Mouse (Mus musculus) hindbrain, postnatal 0 days (tissue): Measurements from ENCODE around the gene Mrpl38. TPM values are rescaled to one million over a fixed set of nuclear protein-coding genes. Genes with fewer than 3 reads are reported as not detected.

Experiments
- ATAC-seq: fragments of 200-750 bp; cut with Nextera tagmentation; 2 replicates; pipeline ENCODE4 v1.8.0; 2017; ENCODE audit warnings: mild to moderate bottlenecking, moderate TSS enrichment, moderate library complexity
- DNase-seq: peaks from one replicate; pipeline ENCODE4 v3.0.0-alpha.2; 2015; ENCODE audit warnings: low spot score
- H3K27ac ChIP-seq: fragments of 300-500 bp; sonication (generic); 2 replicates; pipeline ENCODE4 v1.5.1; 2014; ENCODE audit warnings: mild to moderate bottlenecking
- H3K27me3 ChIP-seq: fragments of 300-500 bp; sonication (generic); 2 replicates; pipeline ENCODE4 v1.6.1; 2014; ENCODE audit warnings: low read length, mixed read lengths; ENCODE audit not compliant: insufficient read depth
- H3K36me3 ChIP-seq: fragments of 300-500 bp; sonication (generic); 2 replicates; pipeline ENCODE4 v1.6.1; 2014; ENCODE audit warnings: low read length, mixed read lengths; ENCODE audit not compliant: insufficient read depth
- H3K4me1 ChIP-seq: fragments of 300-500 bp; sonication (generic); 2 replicates; pipeline ENCODE4 v1.6.1; 2014; ENCODE audit warnings: antibody characterized with exemption, low read length, mixed read lengths; ENCODE audit not compliant: insufficient read depth
- H3K4me2 ChIP-seq: fragments of 300-500 bp; sonication (generic); 2 replicates; pipeline ENCODE4 v1.6.1; 2014; ENCODE audit warnings: low read depth, mild to moderate bottlenecking, low read length, moderate library complexity, mixed read lengths
- H3K4me3 ChIP-seq: fragments of 300-500 bp; sonication (generic); 2 replicates; pipeline ENCODE4 v1.5.1; 2014; ENCODE audit warnings: low read length
- H3K9ac ChIP-seq: fragments of 300-500 bp; sonication (generic); replicated peaks from 2 replicates; pipeline ENCODE4 v1.6.1; 2014; ENCODE audit warnings: mild to moderate bottlenecking, low read length, moderate library complexity, mixed read lengths
- H3K9me3 ChIP-seq: fragments of 300-500 bp; sonication (generic); 2 replicates; pipeline ENCODE4 v1.6.1; 2016; ENCODE audit warnings: low read length, mixed read lengths
- CTCF ChIP-seq: IDR thresholded peaks from 2 replicates; pipeline ENCODE4 v1.5.1; 2016; ENCODE audit warnings: antibody characterized with exemption, control low read depth, low read depth
- WGBS: fragments of 180-500 bp; shearing (Covaris S2); extraction: QIAGEN DNeasy Blood & Tissue Kit; methylation state at CpG from one replicate; pipeline ENCODE4 v1.1.7; 2014; 5-methylcytosine and 5-hydroxymethylcytosine counted together
- polyA plus RNA-seq: library from polyadenylated mRNA; unstranded; fragments of >200 nt; fragmentation: Nextera tagmentation; extraction: Ambion mirVana; gene quantifications from 2 replicates; pipeline ENCODE4 v1.2.1, GENCODE M21; 2015
- total RNA-seq: library from RNA; depleted of rRNA; stranded (reverse); fragments of >200 nt; gene quantifications from 2 replicates; pipeline ENCODE4 v1.2.3, GENCODE M21; 2014; rRNA removed

Mrpl38 gene
- total RNA-seq (83.9 and 94.0 TPM in 2 replicates), polyA plus RNA-seq (71.9 and 73.3 TPM in 2 replicates)

GRCm38 (mm10) chr11:116138468-116139138 is at the start of gene Mrpl38:
TSS of gene Mrpl38 (minus strand) at chr11:116138868.
- Histone ChIP-seq H3K36me3 (0 out of 2 replicates have a peak, but pooled peaks cover 8% of the 10 kb centered on the region), H3K4me2 (peak within 1 kb of the TSS; percentile 79), H3K4me1 (no peaks in the 10 kb centered on the region), H3K4me3 (peak within 1 kb of the TSS; percentile 86), H3K9me3 (no peaks in the 10 kb centered on the region), H3K27me3 (no peaks in the 10 kb centered on the region), H3K9ac (peak within 1 kb of the TSS; percentile 75), H3K27ac (peak within 1 kb of the TSS; percentile 69)
- peak; percentile 96 for DNase-seq
- peak; percentile 97 for ATAC-seq
- TF ChIP-seq CTCF = peak; percentile 79
- under 1% methylated on average over 59 of the region's 60 CpGs for WGBS

- DNase-seq (peak; percentile 53), ATAC-seq (no peak)
- peak overlapping the region; percentile 75 for H3K27ac ChIP-seq
- H3K9ac ChIP-seq = no peak overlapping the region; the same call in 1 of the 2 replicates
- no peaks in the 10 kb centered on the region for H3K9me3 ChIP-seq
- H3K36me3 ChIP-seq = peaks cover 26% of the 10 kb centered on the region
- H3K4me2 ChIP-seq = no peak overlapping the region
- 23% methylated on average over 11 of the region's 11 CpGs for WGBS
- no peak for TF ChIP-seq CTCF
- no peak overlapping the region for H3K4me3 ChIP-seq
- no peaks in the 10 kb centered on the region for H3K27me3 ChIP-seq
- peaks cover 10% of the 10 kb centered on the region; the same call in 1 of the 2 replicates for H3K4me1 ChIP-seq
Observed at GRCm38 (mm10) chr11:116187226-116187930, 48.7 kb upstream of the Mrpl38 start.

GRCm38 (mm10) chr11:116186360-116186759 is 47.7 kb upstream of the Mrpl38 start:
- TF ChIP-seq CTCF = no peak
- no peak for ATAC-seq
- Histone ChIP-seq H3K9me3 (no peaks in the 10 kb centered on the region), H3K9ac (no peak overlapping the region), H3K4me1 (peaks cover 10% of the 10 kb centered on the region; the same call in 1 of the 2 replicates), H3K4me2 (no peak overlapping the region), H3K27me3 (no peaks in the 10 kb centered on the region), H3K27ac (peak overlapping the region; percentile 54), H3K36me3 (peaks cover 21% of the 10 kb centered on the region), H3K4me3 (no peak overlapping the region)
- no peak for DNase-seq
- WGBS = 90% methylated on average over 11 of the region's 11 CpGs

GRCm38 (mm10) chr11:116185836-116186235 is 47.2 kb upstream of the Mrpl38 start:
- Histone ChIP-seq H3K27ac (peak overlapping the region; percentile 54; the same call in 1 of the 2 replicates), H3K4me1 (peaks cover 10% of the 10 kb centered on the region; the same call in 1 of the 2 replicates), H3K27me3 (no peaks in the 10 kb centered on the region), H3K4me3 (no peak overlapping the region), H3K36me3 (peaks cover 17% of the 10 kb centered on the region), H3K9me3 (no peaks in the 10 kb centered on the region), H3K4me2 (no peak overlapping the region), H3K9ac (no peak overlapping the region)
- WGBS = 57% methylated on average over 3 of the region's 3 CpGs
- DNase-seq (peak; percentile 52), ATAC-seq (peak; percentile 63; the same call in 1 of the 2 replicates)
- TF ChIP-seq CTCF = no peak

- ATAC-seq (no peak), DNase-seq (no peak)
- 85% methylated on average over 20 of the region's 20 CpGs for WGBS
- no peak overlapping the region for H3K9ac ChIP-seq
- H3K4me1 ChIP-seq = no peaks in the 10 kb centered on the region
- TF ChIP-seq CTCF = no peak
- no peaks in the 10 kb centered on the region for H3K9me3 ChIP-seq
- no peak overlapping the region for H3K4me2 ChIP-seq
- no peak overlapping the region for H3K4me3 ChIP-seq
- no peak overlapping the region for H3K27ac ChIP-seq
- peaks cover 57% of the 10 kb centered on the region for H3K36me3 ChIP-seq
- no peaks in the 10 kb centered on the region for H3K27me3 ChIP-seq
Observed at GRCm38 (mm10) chr11:116178411-116179121, 39.9 kb upstream of the Mrpl38 start.

- Histone ChIP-seq H3K9me3 (no peaks in the 10 kb centered on the region), H3K4me1 (no peaks in the 10 kb centered on the region), H3K9ac (no peak overlapping the region), H3K36me3 (peaks cover 75% of the 10 kb centered on the region), H3K27ac (no peak overlapping the region), H3K4me3 (no peak overlapping the region), H3K4me2 (no peak overlapping the region), H3K27me3 (no peaks in the 10 kb centered on the region)
- no peak for TF ChIP-seq CTCF
- WGBS = 87% methylated on average over 7 of the region's 7 CpGs
- no peak for DNase-seq
- no peak for ATAC-seq
Observed at GRCm38 (mm10) chr11:116176010-116176409, 37.3 kb upstream of the Mrpl38 start.
